Mouse (Mus musculus) heart, postnatal 14 days (tissue): ENCODE measurements around the gene Znfx1. TPM values are rescaled to one million over a fixed set of nuclear protein-coding genes. Genes with fewer than 3 reads are reported as not detected.

Source experiments
- DNase-seq, 2 experiments: peaks; one replicate each; pipeline ENCODE4 v3.0.0; 2021 to 2022
- intact Hi-C: fragments of 180-260 bp; cut with DNase I; formaldehyde crosslinking; loops from one replicate; pipeline ENCODE4 v1.15.1; 2025
- total RNA-seq, 2 experiments: library from RNA; stranded (reverse); gene quantifications; 2 replicates each; pipeline ENCODE4 v1.2.3; 2021

Znfx1 gene
- total RNA-seq, 2 experiments from 2014 or later, result 32.1 to 36.1 TPM

- DNase-seq, result no peak
- intact Hi-C loops, result loop anchor here (5.0 kb wide), 2 partner anchors 128 to 343 kb away; no protein-coding TSS in a partner anchor
These were observed 11.8 kb upstream of the Znfx1 start for GRCm38 (mm10) chr2:167074587-167074986.

GRCm38 (mm10) chr2:167071641-167072601 is 9.1 kb upstream of the Znfx1 start:
- intact Hi-C loops, result loop anchor here (1.0 to 5.0 kb wide), 5 partner anchors 41 to 345 kb away; no protein-coding TSS in a partner anchor

GRCm38 (mm10) chr2:167071266-167071640 is 8.4 kb upstream of the Znfx1 start:
- no peak for DNase-seq
- intact Hi-C loops, result loop anchor here (5.0 kb wide), 2 partner anchors 131 to 346 kb away; no protein-coding TSS in a partner anchor

More at GRCm38 (mm10) chr2:167071641-167072601, 9.1 kb upstream of the Znfx1 start:
- DNase-seq, result peak; percentile 97 to 98

GRCm38 (mm10) chr2:167070341-167070740 is 7.5 kb upstream of the Znfx1 start:
- intact Hi-C loops, result loop anchor here (5.0 kb wide), 2 partner anchors 132 to 347 kb away; no protein-coding TSS in a partner anchor
- DNase-seq, result no peak

GRCm38 (mm10) chr2:167067575-167067974 is 4.8 kb upstream of the Znfx1 start:
- intact Hi-C loops, result no loop called here

GRCm38 (mm10) chr2:167066528-167067516 is 4.0 kb upstream of the Znfx1 start:
- no peak for DNase-seq
- intact Hi-C loops, result no loop called here

More at GRCm38 (mm10) chr2:167067575-167067974, 4.8 kb upstream of the Znfx1 start:
- no peak for DNase-seq

GRCm38 (mm10) chr2:167066031-167066430 is 3.2 kb upstream of the Znfx1 start:
- intact Hi-C loops, result no loop called here

GRCm38 (mm10) chr2:167064601-167065295 is 1.9 kb upstream of the Znfx1 start:
- intact Hi-C loops, result no loop called here
- DNase-seq, result no peak

More at GRCm38 (mm10) chr2:167066031-167066430, 3.2 kb upstream of the Znfx1 start:
- DNase-seq, result no peak

GRCm38 (mm10) chr2:167063906-167064496 is 1.2 kb upstream of the Znfx1 start:
- intact Hi-C loops, result no loop called here
- DNase-seq, result no peak

GRCm38 (mm10) chr2:167062497-167062911 is 311 bp downstream of the Znfx1 start:
- DNase-seq, result peak; percentile 96 to 98
- intact Hi-C loops, result no loop called here

GRCm38 (mm10) chr2:167061381-167062034 is 1.3 kb downstream of the Znfx1 start:
- no peak for DNase-seq
- intact Hi-C loops, result no loop called here

GRCm38 (mm10) chr2:167060761-167061160 is 2.1 kb downstream of the Znfx1 start:
- intact Hi-C loops, result no loop called here
- DNase-seq, result no peak

GRCm38 (mm10) chr2:167060360-167060759 is 2.5 kb downstream of the Znfx1 start:
- intact Hi-C loops, result no loop called here

GRCm38 (mm10) chr2:167059960-167060359 is 2.9 kb downstream of the Znfx1 start:
- intact Hi-C loops, result no loop called here
- DNase-seq, result no peak

More at GRCm38 (mm10) chr2:167060360-167060759, 2.5 kb downstream of the Znfx1 start:
- no peak for DNase-seq

GRCm38 (mm10) chr2:167059536-167059935 is 3.3 kb downstream of the Znfx1 start:
- no peak for DNase-seq
- intact Hi-C loops, result no loop called here

GRCm38 (mm10) chr2:167058814-167059387 is 3.9 kb downstream of the Znfx1 start:
- DNase-seq, result no peak
- intact Hi-C loops, result no loop called here

GRCm38 (mm10) chr2:167058201-167058600 is 4.6 kb downstream of the Znfx1 start:
- DNase-seq, result no peak
- intact Hi-C loops, result no loop called here

- no peak for DNase-seq
- intact Hi-C loops, result no loop called here
These were observed 5.9 kb downstream of the Znfx1 start for GRCm38 (mm10) chr2:167056942-167057323.
